Mouse (Mus musculus): ENCODE measurements around the gene P2ry6. TPM values are rescaled to one million over a fixed set of nuclear protein-coding genes. Genes with fewer than 3 reads are reported as not detected.

Gene P2ry6
- polyA plus RNA-seq, 1 experiment from 2014 or later, result 2.7 TPM

DNA sequence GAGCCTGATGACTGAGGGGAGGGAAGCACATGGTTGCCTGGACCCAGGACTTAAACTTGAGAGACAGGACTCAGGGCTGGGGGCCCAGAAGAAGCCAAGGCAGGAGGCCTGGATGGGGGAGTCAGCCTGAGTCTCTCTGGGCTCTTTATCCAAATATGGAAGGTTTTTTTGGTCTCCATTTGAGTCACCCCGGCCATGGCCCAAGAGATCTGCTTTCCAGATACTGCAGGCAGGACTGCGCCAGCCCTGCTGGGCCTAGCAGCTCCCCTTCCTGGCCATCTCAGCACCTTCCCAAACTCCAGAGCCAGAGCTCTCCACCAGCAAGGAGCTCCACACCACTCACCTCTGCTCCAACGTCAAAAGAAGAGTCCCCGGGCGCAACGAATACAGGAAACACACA lies 57.9 kb downstream of the P2ry6 start:
- no peaks in the 10 kb centered on the region for H3K9me3 ChIP-seq (ENCODE audit: control insufficient read depth, low read length)
- H3K9ac ChIP-seq (ENCODE audit: low read depth, low read length), result no peak overlapping the region
- no peak overlapping the region for H3K4me2 ChIP-seq (ENCODE audit: low read length)
- H3K4me1 ChIP-seq (ENCODE audit: control insufficient read depth, insufficient read depth, low read depth, low read length), result peaks cover 24% of the 10 kb centered on the region
- H3K4me3 ChIP-seq (ENCODE audit: low read length), result no peak overlapping the region
- 83% methylated on average over 6 of the region's 6 CpGs for WGBS
- H3K27me3 ChIP-seq (replicated peaks; ENCODE audit: control insufficient read depth, insufficient read depth, low read length), result no peaks in the 10 kb centered on the region
- H3K27ac ChIP-seq (ENCODE audit: low read depth, low read length), result no peak overlapping the region
- no peak for ATAC-seq
- H3K36me3 ChIP-seq (ENCODE audit: control insufficient read depth, insufficient read depth, low read length), result no peaks in the 10 kb centered on the region

DNA sequence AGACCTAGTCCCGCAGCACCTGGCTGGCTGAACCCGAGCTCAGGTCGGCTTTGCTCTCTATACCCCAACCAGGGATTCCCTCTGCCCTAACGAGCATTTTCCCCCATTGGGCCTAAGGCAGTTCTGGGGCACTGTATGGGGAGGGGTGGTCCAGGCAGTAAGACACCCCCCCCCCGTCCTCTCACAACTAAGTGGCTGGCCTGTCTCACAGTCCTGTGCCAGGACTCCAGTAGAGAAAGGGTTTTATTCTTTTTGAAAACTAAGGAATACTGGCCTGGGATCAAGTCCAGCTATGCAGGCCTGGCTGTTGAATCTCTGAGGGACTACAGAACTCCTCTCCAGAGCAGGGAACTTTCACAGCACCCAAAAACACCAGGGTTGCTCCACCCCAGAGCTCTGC lies 59.2 kb downstream of the P2ry6 start:
- Histone ChIP-seq H3K9me3 (ENCODE audit: control insufficient read depth, low read length) (no peaks in the 10 kb centered on the region), H3K27me3 (replicated peaks; ENCODE audit: control insufficient read depth, insufficient read depth, low read length) (no peaks in the 10 kb centered on the region), H3K9ac (ENCODE audit: low read depth, low read length) (no peak overlapping the region), H3K27ac (ENCODE audit: low read depth, low read length) (no peak overlapping the region), H3K4me3 (ENCODE audit: low read length) (no peak overlapping the region), H3K36me3 (ENCODE audit: control insufficient read depth, insufficient read depth, low read length) (no peaks in the 10 kb centered on the region), H3K4me2 (ENCODE audit: low read length) (no peak overlapping the region), H3K4me1 (ENCODE audit: control insufficient read depth, insufficient read depth, low read depth, low read length) (peaks cover 28% of the 10 kb centered on the region)
- 77% methylated on average over 5 of the region's 5 CpGs for WGBS
- peak; percentile 67; the same call in 1 of the 2 replicates for ATAC-seq

DNA sequence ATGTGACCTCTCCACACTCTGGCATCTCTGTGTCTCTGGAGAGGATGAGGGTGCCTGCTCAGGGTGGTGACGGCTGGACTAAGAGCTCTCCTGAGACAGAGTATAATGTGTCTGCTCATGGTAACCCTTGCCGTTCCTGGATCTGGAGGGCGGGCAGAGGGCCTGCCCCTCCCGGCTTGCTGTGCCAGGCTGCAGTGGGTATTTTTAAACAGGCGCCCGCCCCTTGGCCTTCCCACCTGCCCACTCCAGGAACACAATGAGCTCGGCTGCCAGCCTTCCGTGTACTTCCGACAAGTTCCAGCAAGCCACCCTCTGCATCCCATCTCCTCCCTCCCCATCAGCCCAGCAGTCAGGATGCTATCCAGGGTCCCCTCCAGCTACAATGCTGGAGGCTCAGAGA lies 62.7 kb downstream of the P2ry6 start:
- Histone ChIP-seq H3K9ac (ENCODE audit: low read depth, low read length) (no peak overlapping the region), H3K36me3 (ENCODE audit: control insufficient read depth, insufficient read depth, low read length) (no peaks in the 10 kb centered on the region), H3K27me3 (replicated peaks; ENCODE audit: control insufficient read depth, insufficient read depth, low read length) (no peaks in the 10 kb centered on the region), H3K4me3 (ENCODE audit: low read length) (no peak overlapping the region), H3K27ac (ENCODE audit: low read depth, low read length) (no peak overlapping the region), H3K4me2 (ENCODE audit: low read length) (no peak overlapping the region), H3K9me3 (ENCODE audit: control insufficient read depth, low read length) (no peaks in the 10 kb centered on the region), H3K4me1 (ENCODE audit: control insufficient read depth, insufficient read depth, low read depth, low read length) (peaks cover 16% of the 10 kb centered on the region)
- ATAC-seq, result no peak
- WGBS, result 30% methylated on average over 9 of the region's 9 CpGs

DNA sequence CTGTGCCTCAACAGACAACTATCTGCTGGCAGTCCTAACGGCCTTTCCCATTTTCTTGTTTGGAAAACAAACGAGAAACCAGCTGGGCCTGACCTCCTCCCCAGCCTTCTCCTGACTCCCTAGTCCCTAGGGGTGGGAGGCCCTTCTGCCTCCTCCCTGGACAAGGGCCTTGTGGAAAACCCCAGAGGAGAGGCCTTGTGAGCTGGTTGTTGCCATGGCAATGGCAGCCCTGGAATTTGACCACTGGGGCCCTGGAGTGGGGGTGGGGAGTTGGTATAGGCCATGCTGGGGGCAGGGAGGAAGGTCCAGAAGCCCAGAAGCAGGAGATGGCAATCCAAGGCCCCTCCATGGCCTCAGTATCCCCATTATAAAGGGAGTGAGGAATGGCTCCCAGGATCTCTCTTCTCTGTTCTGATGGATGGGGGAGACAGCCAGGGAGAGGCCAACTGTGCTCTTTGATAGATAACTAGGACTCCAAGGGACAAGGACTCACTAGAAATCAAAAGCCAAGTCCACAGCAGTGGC lies 63.1 kb downstream of the P2ry6 start:
- no peaks in the 10 kb centered on the region for H3K9me3 ChIP-seq (ENCODE audit: control insufficient read depth, low read length)
- no peaks in the 10 kb centered on the region for H3K27me3 ChIP-seq (replicated peaks; ENCODE audit: control insufficient read depth, insufficient read depth, low read length)
- no peak overlapping the region for H3K4me2 ChIP-seq (ENCODE audit: low read length)
- H3K9ac ChIP-seq (ENCODE audit: low read depth, low read length), result no peak overlapping the region
- no peak overlapping the region for H3K27ac ChIP-seq (ENCODE audit: low read depth, low read length)
- WGBS, result 14% methylated on average over 2 of the region's 2 CpGs
- no peak for ATAC-seq
- H3K4me3 ChIP-seq (ENCODE audit: low read length), result no peak overlapping the region
- peaks cover 16% of the 10 kb centered on the region for H3K4me1 ChIP-seq (ENCODE audit: control insufficient read depth, insufficient read depth, low read depth, low read length)
- no peaks in the 10 kb centered on the region for H3K36me3 ChIP-seq (ENCODE audit: control insufficient read depth, insufficient read depth, low read length)

DNA sequence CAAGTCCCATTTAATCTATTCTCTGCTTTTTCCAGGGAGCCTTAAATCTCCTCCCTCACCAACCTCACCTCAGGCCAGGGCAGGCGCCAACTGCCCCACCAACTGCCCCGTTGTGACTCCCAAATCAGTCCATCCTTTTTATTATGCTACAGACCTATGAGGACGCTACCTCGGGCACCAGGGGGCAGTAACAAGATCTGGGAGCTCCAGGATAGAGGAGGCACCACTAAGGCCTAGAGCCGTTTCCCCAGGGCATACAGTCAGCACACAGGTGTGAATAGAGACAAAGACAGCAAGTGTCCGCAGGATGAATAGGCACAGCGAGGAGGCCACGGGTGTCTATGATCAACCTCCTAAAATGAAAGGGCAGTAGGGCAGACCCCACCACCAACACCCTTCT lies 65.9 kb downstream of the P2ry6 start:
- Histone ChIP-seq H3K27me3 (replicated peaks; ENCODE audit: control insufficient read depth, insufficient read depth, low read length) (no peaks in the 10 kb centered on the region), H3K9me3 (ENCODE audit: control insufficient read depth, low read length) (no peaks in the 10 kb centered on the region), H3K36me3 (ENCODE audit: control insufficient read depth, insufficient read depth, low read length) (no peaks in the 10 kb centered on the region), H3K27ac (ENCODE audit: low read depth, low read length) (peak overlapping the region; percentile 20; the same call in 1 of the 2 replicates), H3K4me2 (ENCODE audit: low read length) (no peak overlapping the region), H3K4me3 (ENCODE audit: low read length) (no peak overlapping the region), H3K9ac (ENCODE audit: low read depth, low read length) (no peak overlapping the region), H3K4me1 (ENCODE audit: control insufficient read depth, insufficient read depth, low read depth, low read length) (peaks cover 9% of the 10 kb centered on the region)
- WGBS, result 41% methylated on average over 8 of the region's 8 CpGs
- no peak for ATAC-seq

DNA sequence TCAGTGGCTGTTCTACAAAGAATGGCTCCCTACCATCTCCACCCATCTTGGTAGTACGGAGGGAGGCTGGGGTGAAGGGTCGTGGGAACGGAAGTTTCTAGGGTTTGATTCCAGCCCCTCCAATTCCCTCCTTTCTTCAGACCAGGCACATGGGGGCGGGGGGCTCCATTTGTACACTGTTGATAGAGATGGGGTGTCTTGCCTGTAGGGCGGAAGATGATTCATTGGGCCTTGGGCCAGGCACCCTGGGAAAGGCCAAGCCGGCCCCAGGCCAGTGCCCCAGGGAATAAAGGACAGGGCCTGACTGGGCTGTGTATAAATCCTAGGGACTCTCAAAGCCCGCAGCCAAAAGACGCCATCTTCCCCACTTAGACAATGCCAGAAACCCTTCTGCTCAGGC lies 66.4 kb downstream of the P2ry6 start:
- no peak overlapping the region for H3K4me2 ChIP-seq (ENCODE audit: low read length)
- no peak overlapping the region for H3K9ac ChIP-seq (ENCODE audit: low read depth, low read length)
- no peaks in the 10 kb centered on the region for H3K27me3 ChIP-seq (replicated peaks; ENCODE audit: control insufficient read depth, insufficient read depth, low read length)
- no peak overlapping the region for H3K4me3 ChIP-seq (ENCODE audit: low read length)
- H3K4me1 ChIP-seq (ENCODE audit: control insufficient read depth, insufficient read depth, low read depth, low read length), result peaks cover 9% of the 10 kb centered on the region
- peak overlapping the region; percentile 20; the same call in 1 of the 2 replicates for H3K27ac ChIP-seq (ENCODE audit: low read depth, low read length)
- no peaks in the 10 kb centered on the region for H3K9me3 ChIP-seq (ENCODE audit: control insufficient read depth, low read length)
- WGBS, result 74% methylated on average over 8 of the region's 8 CpGs
- H3K36me3 ChIP-seq (ENCODE audit: control insufficient read depth, insufficient read depth, low read length), result no peaks in the 10 kb centered on the region
- ATAC-seq, result no peak; the same call in 1 of the 2 replicates

DNA sequence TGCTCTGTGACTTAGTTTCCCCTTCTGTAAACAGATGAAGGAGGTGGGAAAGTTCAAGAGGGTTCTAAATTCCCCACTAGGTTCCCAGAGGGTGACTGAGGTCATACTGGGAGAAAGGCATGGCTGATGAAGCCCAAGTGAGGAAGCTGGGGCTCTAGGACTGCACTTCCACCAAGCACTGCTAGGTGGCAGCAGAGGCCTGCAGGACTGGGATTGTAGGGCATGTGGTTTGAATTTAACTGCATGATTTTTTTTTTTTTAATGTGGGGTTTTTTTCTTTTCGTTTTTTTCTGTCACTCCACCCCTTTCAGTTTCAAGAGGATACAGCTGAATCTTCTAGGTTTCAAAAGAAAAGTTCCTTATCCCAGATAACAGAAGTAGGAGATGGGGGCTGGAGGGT lies 67.2 kb downstream of the P2ry6 start:
- no peaks in the 10 kb centered on the region for H3K36me3 ChIP-seq (ENCODE audit: control insufficient read depth, insufficient read depth, low read length)
- no peak overlapping the region for H3K27ac ChIP-seq (ENCODE audit: low read depth, low read length)
- H3K4me1 ChIP-seq (ENCODE audit: control insufficient read depth, insufficient read depth, low read depth, low read length), result peaks cover 9% of the 10 kb centered on the region
- 0% methylated on average over 1 of the region's 1 CpGs for WGBS
- peak overlapping the region; percentile 18; the same call in 1 of the 2 replicates for H3K4me2 ChIP-seq (ENCODE audit: low read length)
- H3K9ac ChIP-seq (ENCODE audit: low read depth, low read length), result no peak overlapping the region
- no peaks in the 10 kb centered on the region for H3K27me3 ChIP-seq (replicated peaks; ENCODE audit: control insufficient read depth, insufficient read depth, low read length)
- ATAC-seq, result no peak
- H3K9me3 ChIP-seq (ENCODE audit: control insufficient read depth, low read length), result no peaks in the 10 kb centered on the region
- no peak overlapping the region for H3K4me3 ChIP-seq (ENCODE audit: low read length)

DNA sequence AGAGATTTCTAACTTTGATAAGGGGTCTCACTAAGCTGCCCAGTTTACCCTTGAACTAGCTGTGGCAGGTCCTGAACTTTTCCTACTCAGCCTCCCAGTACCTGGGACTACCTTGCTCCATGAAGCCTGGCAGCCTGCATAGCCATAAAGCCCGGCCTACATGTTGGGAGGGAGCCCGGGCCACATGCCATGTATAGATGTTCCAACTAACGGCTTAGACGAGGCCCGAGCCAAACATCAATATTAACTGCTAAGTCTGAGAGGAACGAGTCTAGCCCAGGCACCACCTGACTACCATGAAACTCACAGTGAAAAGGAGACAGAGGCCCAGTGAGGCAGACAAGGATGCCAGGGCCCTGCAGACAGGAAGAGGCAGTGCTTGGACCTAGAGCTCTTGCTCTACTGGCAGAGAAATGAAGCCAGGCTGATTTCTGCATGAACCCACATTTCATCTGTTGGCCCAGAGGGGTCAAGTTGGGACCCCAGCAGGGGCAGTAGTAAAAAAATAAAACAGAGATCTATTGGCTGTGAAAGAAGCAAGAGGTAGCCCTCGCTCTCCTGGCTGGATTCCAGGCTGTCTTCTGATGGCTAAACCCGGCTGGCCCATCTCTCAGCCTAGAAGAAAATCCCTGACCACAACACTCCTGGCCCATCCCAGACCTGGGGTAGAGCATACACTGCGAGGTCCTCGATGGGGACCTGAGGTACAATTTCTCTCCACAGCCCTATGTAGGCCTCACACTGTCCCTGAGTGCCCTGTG lies 68.2 kb downstream of the P2ry6 start:
- Histone ChIP-seq H3K9me3 (ENCODE audit: control insufficient read depth, low read length) (no peaks in the 10 kb centered on the region), H3K4me3 (ENCODE audit: low read length) (no peak overlapping the region), H3K27me3 (replicated peaks; ENCODE audit: control insufficient read depth, insufficient read depth, low read length) (no peaks in the 10 kb centered on the region), H3K36me3 (ENCODE audit: control insufficient read depth, insufficient read depth, low read length) (no peaks in the 10 kb centered on the region), H3K4me2 (ENCODE audit: low read length) (no peak overlapping the region), H3K9ac (ENCODE audit: low read depth, low read length) (no peak overlapping the region), H3K27ac (ENCODE audit: low read depth, low read length) (no peak overlapping the region), H3K4me1 (ENCODE audit: control insufficient read depth, insufficient read depth, low read depth, low read length) (peaks cover 1% of the 10 kb centered on the region)
- ATAC-seq, result no peak
- WGBS, result 92% methylated on average over 10 of the region's 10 CpGs

DNA sequence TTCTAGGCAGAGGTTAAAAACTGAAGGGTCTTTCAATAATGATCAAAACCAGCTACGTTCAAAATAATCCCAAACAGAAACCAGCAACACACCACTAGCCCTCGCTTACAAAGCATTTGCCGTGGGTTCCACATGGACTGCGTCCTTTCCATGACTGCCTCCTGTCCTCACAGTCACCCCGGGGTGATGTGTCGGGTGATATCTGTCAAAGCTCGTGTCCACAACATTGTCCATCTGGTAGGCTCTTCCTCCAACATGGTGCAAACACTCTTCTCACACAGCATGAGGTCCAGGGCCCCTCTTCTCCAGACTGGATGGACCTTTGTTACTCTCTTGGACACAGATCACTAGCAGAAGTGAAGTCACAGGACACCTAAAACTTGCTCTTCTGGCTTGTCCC lies 69.4 kb downstream of the P2ry6 start:
- no peaks in the 10 kb centered on the region for H3K9me3 ChIP-seq (ENCODE audit: control insufficient read depth, low read length)
- H3K4me2 ChIP-seq (ENCODE audit: low read length), result no peak overlapping the region
- no peak for ATAC-seq
- no peak overlapping the region for H3K9ac ChIP-seq (ENCODE audit: low read depth, low read length)
- no peaks in the 10 kb centered on the region for H3K27me3 ChIP-seq (replicated peaks; ENCODE audit: control insufficient read depth, insufficient read depth, low read length)
- H3K36me3 ChIP-seq (ENCODE audit: control insufficient read depth, insufficient read depth, low read length), result no peaks in the 10 kb centered on the region
- 83% methylated on average over 7 of the region's 7 CpGs for WGBS
- H3K4me3 ChIP-seq (ENCODE audit: low read length), result no peak overlapping the region
- no peaks in the 10 kb centered on the region for H3K4me1 ChIP-seq (ENCODE audit: control insufficient read depth, insufficient read depth, low read depth, low read length)
- H3K27ac ChIP-seq (ENCODE audit: low read depth, low read length), result no peak overlapping the region
